Mouse (Mus musculus) ES-Bruce4 (cell line): ENCODE measurements around the gene Olfr688.

Experiments
- CTCF ChIP-seq: IDR thresholded peaks from one replicate; pipeline ENCODE4 v1.8.1; 2011; ENCODE audit warnings: low read depth, low read length
- EP300 ChIP-seq: IDR thresholded peaks from 2 replicates; pipeline ENCODE4 v1.6.1; 2011; ENCODE audit warnings: low read depth, low read length; ENCODE audit not compliant: insufficient read depth
- POLR2A ChIP-seq: IDR thresholded peaks from one replicate; pipeline ENCODE4 v1.8.1; 2011; ENCODE audit warnings: low read length; ENCODE audit not compliant: insufficient read depth

GRCm38 (mm10) chr7:105287795-105288194 is at the start of gene Olfr688:
- TF ChIP-seq POLR2A: no peak
- no peak for TF ChIP-seq EP300
- no peak for TF ChIP-seq CTCF
